Mouse (Mus musculus) midbrain, postnatal 0 days (tissue): Measurements from ENCODE around the gene Elf2. TPM values are rescaled to one million over a fixed set of nuclear protein-coding genes. Genes with fewer than 3 reads are reported as not detected.
"Not testable (repeated sequence)": the region's sequence is repeated elsewhere in the genome, so short reads cannot be mapped to it uniquely, and the experiment has no call there.

Source experiments
- ATAC-seq: fragments of 200-750 bp; cut with Nextera tagmentation; 2 replicates; pipeline ENCODE4 v1.8.0; 2017; ENCODE audit warnings: moderate number of reproducible peaks, mild to moderate bottlenecking, moderate TSS enrichment, moderate library complexity; ENCODE audit not compliant: low FRiP score
- DNase-seq: peaks from one replicate; pipeline ENCODE4 v3.0.0-alpha.2; 2015; ENCODE audit warnings: low spot score
- H3K27ac ChIP-seq: fragments of 300-500 bp; sonication (generic); 2 replicates; pipeline ENCODE4 v1.5.1; 2014; ENCODE audit warnings: low read depth, mild to moderate bottlenecking, low read length, mixed read lengths
- H3K27me3 ChIP-seq: fragments of 300-500 bp; sonication (generic); 2 replicates; pipeline ENCODE4 v1.6.1; 2014; ENCODE audit warnings: low read length, control low read depth, mixed read lengths; ENCODE audit not compliant: insufficient read depth
- H3K36me3 ChIP-seq: fragments of 300-500 bp; sonication (generic); 2 replicates; pipeline ENCODE4 v1.6.1; 2014; ENCODE audit warnings: low read length, control low read depth, mixed read lengths; ENCODE audit not compliant: insufficient read depth
- H3K4me1 ChIP-seq: fragments of 300-500 bp; sonication (generic); 2 replicates; pipeline ENCODE4 v1.6.1; 2014; ENCODE audit warnings: mild to moderate bottlenecking, control low read depth, antibody characterized with exemption, low read length, mixed read lengths; ENCODE audit not compliant: insufficient read depth
- H3K4me2 ChIP-seq: fragments of 300-500 bp; sonication (generic); 2 replicates; pipeline ENCODE4 v1.6.1; 2014; ENCODE audit warnings: low read depth, mild to moderate bottlenecking, low read length, mixed read lengths; ENCODE audit not compliant: poor library complexity, severe bottlenecking
- H3K4me3 ChIP-seq: fragments of 300-500 bp; sonication (generic); 2 replicates; pipeline ENCODE4 v1.5.1; 2014; ENCODE audit warnings: low read depth, mild to moderate bottlenecking, low read length, moderate library complexity
- H3K9ac ChIP-seq: fragments of 300-500 bp; sonication (generic); replicated peaks from 2 replicates; pipeline ENCODE4 v1.6.1; 2014; ENCODE audit warnings: mild to moderate bottlenecking, low read length, moderate library complexity, mixed read lengths; ENCODE audit not compliant: poor library complexity, severe bottlenecking
- H3K9me3 ChIP-seq: fragments of 300-500 bp; sonication (generic); 2 replicates; pipeline ENCODE4 v1.6.1; 2016; ENCODE audit warnings: low read length, control low read depth
- CTCF ChIP-seq: IDR thresholded peaks from 2 replicates; pipeline ENCODE4 v1.5.1; 2016; ENCODE audit warnings: antibody characterized with exemption, mild to moderate bottlenecking
- WGBS: fragments of 180-500 bp; shearing (Covaris S2); extraction: QIAGEN DNeasy Blood & Tissue Kit; methylation state at CpG from one replicate; pipeline ENCODE4 v1.1.7; 2014; 5-methylcytosine and 5-hydroxymethylcytosine counted together
- polyA plus RNA-seq: library from polyadenylated mRNA; unstranded; fragments of >200 nt; fragmentation: Nextera tagmentation; extraction: Ambion mirVana; gene quantifications from 2 replicates; pipeline ENCODE4 v1.2.1, GENCODE M21; 2015
- total RNA-seq: library from RNA; depleted of rRNA; stranded (reverse); fragments of >200 nt; gene quantifications from 2 replicates; pipeline ENCODE4 v1.2.3, GENCODE M21; 2014

Elf2 gene
- total and polyA plus RNA-seq, 2 experiments from 2014 or later, result 26.1 to 38.7 TPM

DNA sequence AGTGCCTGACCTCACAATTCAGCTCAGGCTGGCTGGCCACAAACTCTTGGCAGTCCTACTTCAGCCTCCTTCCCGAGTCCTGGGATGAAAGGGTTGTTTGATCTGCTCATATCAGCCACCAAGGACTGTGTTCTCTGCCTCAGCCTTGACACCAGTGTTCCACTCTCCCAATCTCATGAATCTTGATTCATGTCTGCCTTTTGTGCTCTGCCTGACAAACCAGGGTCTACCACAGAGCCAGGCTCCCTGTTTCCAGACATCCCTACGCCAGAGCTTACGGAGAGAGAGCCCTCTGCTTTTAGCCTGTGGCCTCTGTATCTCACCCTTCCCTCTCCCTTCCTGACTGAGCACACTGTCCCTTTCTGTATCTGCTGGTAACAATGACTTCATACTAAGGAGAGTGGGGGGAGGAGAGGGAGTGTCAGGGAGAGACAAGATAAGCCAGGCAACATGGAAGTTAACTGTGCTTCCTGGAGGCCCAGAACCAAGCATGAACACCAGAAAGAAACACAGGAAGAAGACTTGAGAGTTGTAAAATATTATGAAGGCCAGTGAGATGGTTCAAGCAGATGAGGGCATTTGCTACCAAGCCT, 8.3 kb upstream of the Elf2 start:
- Histone ChIP-seq H3K4me2 (no peak overlapping the region), H3K36me3 (no peaks in the 10 kb centered on the region), H3K27me3 (no peaks in the 10 kb centered on the region), H3K9me3 (no peaks in the 10 kb centered on the region), H3K4me1 (no peaks in the 10 kb centered on the region), H3K4me3 (no peak overlapping the region), H3K27ac (no peak overlapping the region), H3K9ac (no peak overlapping the region)
- TF ChIP-seq CTCF, result no peak
- 54% methylated on average over 3 of the region's 3 CpGs for WGBS
- DNase-seq (no peak), ATAC-seq (no peak)

GRCm38 (mm10) chr3:51345017-51345416, 4.6 kb upstream of the Elf2 start:
- not testable (repeated sequence) for H3K4me3 ChIP-seq, H3K4me2 ChIP-seq, H3K9me3 ChIP-seq, ATAC-seq, H3K27me3 ChIP-seq, H3K9ac ChIP-seq, H3K27ac ChIP-seq, DNase-seq, H3K36me3 ChIP-seq, H3K4me1 ChIP-seq
- 89% methylated on average over 2 of the region's 2 CpGs for WGBS

- not testable (repeated sequence) for ATAC-seq, H3K27me3 ChIP-seq, H3K27ac ChIP-seq, H3K9ac ChIP-seq, H3K4me3 ChIP-seq, H3K9me3 ChIP-seq, H3K36me3 ChIP-seq, H3K4me2 ChIP-seq, H3K4me1 ChIP-seq, DNase-seq
- WGBS, result 91% methylated on average over 6 of the region's 6 CpGs
Observed at GRCm38 (mm10) chr3:51344182-51344581, 3.7 kb upstream of the Elf2 start.

DNA sequence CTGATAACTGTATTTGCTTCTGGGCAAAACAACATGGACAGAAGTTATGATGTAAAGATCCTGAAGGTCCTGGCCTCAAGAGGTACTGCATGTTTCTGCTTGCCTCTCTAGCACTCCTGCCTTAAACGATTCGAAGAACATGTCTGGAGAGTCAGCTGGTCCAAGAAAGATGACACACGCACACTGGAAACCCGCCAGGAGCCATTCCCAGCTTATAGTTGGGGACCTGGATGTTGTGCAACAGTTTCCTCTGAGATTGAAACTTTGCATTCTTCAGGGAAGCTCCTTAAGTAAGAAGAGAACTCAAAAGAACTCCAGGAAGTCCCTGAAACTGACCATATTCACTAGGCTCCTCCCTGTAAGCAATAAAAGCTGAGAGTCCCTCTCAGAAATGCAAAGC, 2.8 kb upstream of the Elf2 start:
- H3K4me3 ChIP-seq, result no peak overlapping the region
- WGBS, result 92% methylated on average over 4 of the region's 4 CpGs
- H3K27ac ChIP-seq, result no peak overlapping the region
- DNase-seq (no peak), ATAC-seq (no peak)
- H3K27me3 ChIP-seq, result no peaks in the 10 kb centered on the region
- no peak overlapping the region for H3K4me2 ChIP-seq
- no peak overlapping the region for H3K9ac ChIP-seq
- no peaks in the 10 kb centered on the region for H3K4me1 ChIP-seq
- no peaks in the 10 kb centered on the region for H3K36me3 ChIP-seq
- TF ChIP-seq CTCF, result no peak
- no peaks in the 10 kb centered on the region for H3K9me3 ChIP-seq

GRCm38 (mm10) chr3:51342152-51342551, 1.7 kb upstream of the Elf2 start:
- Histone ChIP-seq H3K4me1 (no peaks in the 10 kb centered on the region), H3K27ac (peak overlapping the region; percentile 88), H3K4me3 (peak overlapping the region; percentile 94), H3K27me3 (no peaks in the 10 kb centered on the region), H3K36me3 (no peaks in the 10 kb centered on the region), H3K9ac (no peak overlapping the region), H3K9me3 (no peaks in the 10 kb centered on the region), H3K4me2 (peak overlapping the region; percentile 93)
- WGBS, result 4% methylated on average over 9 of the region's 9 CpGs
- DNase-seq, result no peak
- ATAC-seq, result no peak
- TF ChIP-seq CTCF, result no peak

- peak; percentile 82 for ATAC-seq
- H3K4me1 ChIP-seq, result no peaks in the 10 kb centered on the region
- under 1% methylated on average over 42 of the region's 86 CpGs for WGBS
- H3K27me3 ChIP-seq, result no peaks in the 10 kb centered on the region
- peak; percentile 81 for DNase-seq
- no peak for TF ChIP-seq CTCF
- H3K9ac ChIP-seq, result peak overlapping the region; percentile 76
- peak overlapping the region; percentile 94 for H3K4me3 ChIP-seq
- H3K4me2 ChIP-seq, result peak overlapping the region; percentile 93
- no peaks in the 10 kb centered on the region for H3K36me3 ChIP-seq
- H3K27ac ChIP-seq, result peak overlapping the region; percentile 88
- H3K9me3 ChIP-seq, result no peaks in the 10 kb centered on the region
Observed at GRCm38 (mm10) chr3:51341268-51342081, 1.0 kb upstream of the Elf2 start.
